Mouse (Mus musculus) liver, embryonic 12.5 days (tissue): ENCODE data around the gene Col18a1. TPM values are rescaled to one million over a fixed set of nuclear protein-coding genes. Genes with fewer than 3 reads are reported as not detected.

Source experiments
- ATAC-seq: fragments of 200-750 bp; cut with Nextera tagmentation; 2 replicates; pipeline ENCODE4 v1.8.0; 2017; ENCODE audit warnings: moderate number of reproducible peaks, mild to moderate bottlenecking, moderate library complexity
- H3K27ac ChIP-seq: fragments of 300-500 bp; sonication (generic); 2 replicates; pipeline ENCODE4 v1.5.1; 2016; ENCODE audit warnings: mild to moderate bottlenecking
- H3K27me3 ChIP-seq: fragments of 300-500 bp; sonication (generic); replicated peaks from 2 replicates; pipeline ENCODE4 v1.6.1; 2016; ENCODE audit warnings: mild to moderate bottlenecking, moderate library complexity
- H3K36me3 ChIP-seq: fragments of 300-500 bp; sonication (generic); 2 replicates; pipeline ENCODE4 v1.6.1; 2016; ENCODE audit warnings: mild to moderate bottlenecking, moderate library complexity
- H3K4me1 ChIP-seq: fragments of 300-500 bp; sonication (generic); 2 replicates; pipeline ENCODE4 v1.6.1; 2016
- H3K4me2 ChIP-seq: fragments of 300-500 bp; sonication (generic); 2 replicates; pipeline ENCODE4 v1.6.1; 2016; ENCODE audit warnings: mild to moderate bottlenecking, moderate library complexity
- H3K4me3 ChIP-seq: fragments of 300-500 bp; sonication (generic); 2 replicates; pipeline ENCODE4 v1.5.1; 2016; ENCODE audit warnings: mild to moderate bottlenecking, moderate library complexity
- H3K9ac ChIP-seq: fragments of 300-500 bp; sonication (generic); 2 replicates; pipeline ENCODE4 v1.6.1; 2016; ENCODE audit warnings: mild to moderate bottlenecking, moderate library complexity
- H3K9me3 ChIP-seq: fragments of 300-500 bp; sonication (generic); replicated peaks from 2 replicates; pipeline ENCODE4 v1.6.1; 2016; ENCODE audit warnings: mild to moderate bottlenecking, moderate library complexity
- whole genome bisulfite sequencing: fragments of 180-500 bp; shearing (Covaris S2); methylation state at CpG from one replicate; pipeline ENCODE4 v1.1.7; 2016; ENCODE audit not compliant: insufficient replicate concordance; 5-methylcytosine and 5-hydroxymethylcytosine counted together
- polyA plus RNA-seq: library from polyadenylated mRNA; unstranded; fragments of >200 nt; fragmentation: Nextera tagmentation; extraction: Ambion mirVana; gene quantifications from 2 replicates; pipeline ENCODE4 v1.2.1, GENCODE M21; 2016

Col18a1 gene
- polyA plus RNA-seq, 1 experiment from 2014 or later: 38.3 TPM

DNA sequence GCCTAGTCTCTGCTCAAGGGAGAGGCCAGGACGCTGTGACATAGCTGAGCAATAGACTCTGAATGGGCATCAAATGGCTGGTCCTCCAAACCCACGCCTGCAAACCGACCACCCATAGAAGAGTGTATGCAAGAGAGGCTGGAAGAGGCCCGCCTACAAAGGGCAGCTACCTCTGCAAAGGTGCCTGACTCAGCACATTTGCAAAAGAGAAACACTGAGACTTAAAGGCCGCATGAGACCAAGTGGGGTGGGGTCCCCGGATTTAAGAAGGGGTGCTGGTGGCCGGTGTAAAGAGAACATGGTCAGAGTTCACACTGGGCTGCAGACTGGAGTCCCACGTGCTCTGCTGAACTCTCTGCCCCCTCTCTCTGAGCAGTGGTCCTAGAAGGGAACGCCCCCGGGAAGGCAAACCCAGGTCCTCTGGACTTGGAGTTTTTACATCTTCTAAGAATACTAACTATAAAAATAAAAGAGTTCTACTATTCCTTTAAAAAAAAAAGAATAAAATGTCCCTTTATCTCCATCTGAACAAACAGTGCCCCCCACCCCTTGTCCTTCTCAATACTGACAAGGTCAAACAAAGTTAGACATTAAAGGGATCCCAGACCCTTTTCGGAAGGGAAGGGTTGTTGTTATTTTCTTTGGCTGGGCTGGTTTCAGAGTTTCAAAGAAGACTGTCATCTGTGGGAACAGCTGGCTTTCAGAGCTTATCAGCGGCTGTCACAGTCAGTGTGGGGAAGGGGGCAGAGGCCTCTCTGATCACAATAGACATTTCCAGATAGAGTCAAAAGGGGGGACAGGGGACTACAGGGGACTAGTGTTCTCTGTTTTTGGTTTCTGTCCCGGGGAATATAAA, 32.2 kb downstream of the Col18a1 start:
- Histone ChIP-seq H3K4me3 (peak overlapping the region; percentile 20; the same call in 1 of the 2 replicates), H3K9me3 (no peaks in the 10 kb centered on the region), H3K9ac (peak overlapping the region; percentile 58), H3K36me3 (no peaks in the 10 kb centered on the region), H3K4me1 (peaks cover 74% of the 10 kb centered on the region), H3K4me2 (peak overlapping the region; percentile 63), H3K27me3 (no peaks in the 10 kb centered on the region), H3K27ac (peak overlapping the region; percentile 94)
- peak; percentile 86 for ATAC-seq
- WGBS: 28% methylated on average over 13 of the region's 13 CpGs

DNA sequence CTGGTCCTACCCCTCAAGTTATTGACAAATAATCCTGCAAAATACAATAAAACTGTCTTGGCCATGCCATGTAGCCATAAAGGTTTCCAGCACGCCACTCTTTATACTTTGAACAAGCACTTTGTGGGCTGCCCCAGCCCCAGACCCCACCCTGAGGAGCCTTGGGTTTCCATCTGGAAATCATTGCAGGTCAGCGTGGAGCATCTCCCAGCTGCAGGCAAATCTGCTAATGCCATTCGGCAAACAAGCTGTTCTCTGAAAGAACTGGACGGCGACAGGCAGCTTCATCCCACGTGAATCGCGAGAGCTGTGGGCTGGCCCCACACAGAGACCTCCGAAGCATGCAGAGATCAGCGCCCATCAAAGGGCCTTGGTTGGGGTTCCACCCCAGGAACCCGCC, 34.2 kb downstream of the Col18a1 start:
- H3K27me3 ChIP-seq: no peaks in the 10 kb centered on the region
- H3K4me2 ChIP-seq: no peak overlapping the region
- H3K9me3 ChIP-seq: no peaks in the 10 kb centered on the region
- H3K36me3 ChIP-seq: no peaks in the 10 kb centered on the region
- 0 out of 2 replicates have a peak overlapping the region, but pooled peaks have one; percentile 36 for H3K9ac ChIP-seq
- peak overlapping the region; percentile 94; the same call in 1 of the 2 replicates for H3K27ac ChIP-seq
- H3K4me3 ChIP-seq: no peak overlapping the region
- 72% methylated on average over 11 of the region's 11 CpGs for WGBS
- H3K4me1 ChIP-seq: peaks cover 72% of the 10 kb centered on the region
- no peak for ATAC-seq

DNA sequence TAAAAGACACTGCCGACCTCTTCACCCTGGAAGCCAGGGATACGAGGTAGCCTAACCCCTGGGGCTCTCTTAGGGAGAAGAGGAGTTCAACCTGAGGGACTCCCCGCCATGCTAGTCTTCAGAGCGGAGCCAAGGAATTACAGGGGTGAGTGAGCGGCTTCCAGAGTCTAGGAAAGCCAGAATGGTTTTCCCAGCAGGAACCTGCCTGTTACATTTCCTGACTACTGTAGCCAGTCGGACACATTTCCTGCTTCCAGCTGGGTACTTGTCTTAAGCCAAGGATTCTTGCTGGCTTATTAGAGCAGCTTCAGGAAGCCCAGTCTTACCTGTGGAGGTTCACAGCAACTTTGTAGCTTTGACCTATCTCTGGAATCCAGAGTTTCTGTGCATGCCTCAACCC, 34.8 kb downstream of the Col18a1 start:
- Histone ChIP-seq H3K27me3 (no peaks in the 10 kb centered on the region), H3K9me3 (no peaks in the 10 kb centered on the region), H3K9ac (no peak overlapping the region), H3K4me1 (peaks cover 71% of the 10 kb centered on the region), H3K4me2 (no peak overlapping the region), H3K36me3 (no peaks in the 10 kb centered on the region), H3K4me3 (no peak overlapping the region), H3K27ac (peak overlapping the region; percentile 94; the same call in 1 of the 2 replicates)
- no peak for ATAC-seq
- WGBS: 74% methylated on average over 6 of the region's 6 CpGs

DNA sequence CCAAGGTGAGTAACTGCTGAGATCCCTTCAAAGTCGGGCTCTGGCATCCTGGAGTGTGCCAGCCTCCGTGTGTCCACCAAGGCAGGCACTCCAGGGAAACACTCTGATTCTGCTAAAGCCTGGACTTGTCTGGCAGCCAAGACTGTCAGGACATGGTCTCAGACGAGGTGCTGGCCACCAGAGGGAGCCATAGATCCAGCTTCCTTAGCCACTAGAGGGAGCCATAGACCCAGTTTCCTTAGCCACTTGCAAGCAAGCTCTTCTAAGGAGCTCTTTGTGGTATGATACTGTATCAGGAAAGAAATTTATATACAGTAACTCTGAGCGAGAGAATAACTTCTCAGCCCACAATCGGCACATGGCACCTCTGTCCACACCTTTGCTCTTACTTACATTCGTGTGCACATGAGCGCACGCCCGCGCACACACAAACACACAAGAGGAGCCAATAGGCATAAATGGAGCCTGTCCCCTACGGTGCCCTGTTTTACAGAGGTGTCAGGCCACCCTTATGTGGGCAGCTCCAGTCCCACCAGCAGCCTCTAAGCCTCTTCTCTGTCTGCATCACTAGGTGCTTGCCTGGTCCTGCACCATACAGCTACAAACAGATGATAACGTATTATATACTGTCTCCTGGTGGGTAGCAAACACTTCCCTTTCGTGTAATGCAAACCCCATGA, 35.6 kb downstream of the Col18a1 start:
- peak overlapping the region; percentile 15; the same call in 1 of the 2 replicates for H3K27ac ChIP-seq

GRCm38 (mm10) chr10:77129637-77130410, 36.5 kb downstream of the Col18a1 start:
- H3K4me1 ChIP-seq: peaks cover 62% of the 10 kb centered on the region
- no peak overlapping the region for H3K4me3 ChIP-seq
- no peaks in the 10 kb centered on the region for H3K9me3 ChIP-seq
- ATAC-seq: no peak
- no peak overlapping the region for H3K27ac ChIP-seq
- H3K4me2 ChIP-seq: no peak overlapping the region
- 82% methylated on average over 6 of the region's 6 CpGs for WGBS
- H3K36me3 ChIP-seq: no peaks in the 10 kb centered on the region
- no peaks in the 10 kb centered on the region for H3K27me3 ChIP-seq
- no peak overlapping the region for H3K9ac ChIP-seq

More for the DNA sequence above, 35.6 kb downstream of the Col18a1 start:
- H3K27me3 ChIP-seq: no peaks in the 10 kb centered on the region
- WGBS: 46% methylated on average over 13 of the region's 13 CpGs
- peaks cover 70% of the 10 kb centered on the region for H3K4me1 ChIP-seq
- H3K36me3 ChIP-seq: no peaks in the 10 kb centered on the region
- ATAC-seq: peak; percentile 21; the same call in 1 of the 2 replicates
- H3K9me3 ChIP-seq: no peaks in the 10 kb centered on the region
- 0 out of 2 replicates have a peak overlapping the region, but pooled peaks have one; percentile 12 for H3K9ac ChIP-seq
- H3K4me2 ChIP-seq: no peak overlapping the region
- no peak overlapping the region for H3K4me3 ChIP-seq

DNA sequence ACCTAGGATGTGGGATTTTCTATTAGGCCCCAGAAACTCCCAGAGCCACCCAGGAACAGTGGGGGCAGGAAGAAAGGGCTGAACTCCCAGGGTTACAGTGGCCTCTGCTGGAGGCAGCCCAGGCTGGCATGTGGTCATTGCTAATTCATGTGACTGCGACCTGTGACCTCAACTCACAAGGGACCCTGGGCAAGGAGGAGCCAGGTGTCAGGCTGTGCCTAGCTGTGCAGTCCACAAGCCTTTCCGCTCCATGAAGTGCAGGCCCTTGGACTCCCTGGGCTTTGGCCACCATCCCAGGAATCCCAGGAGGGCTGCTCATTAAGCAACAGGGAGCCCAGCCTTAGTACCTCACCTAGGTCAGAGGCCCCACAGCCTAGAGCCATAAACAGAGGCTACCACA, 38.4 kb downstream of the Col18a1 start:
- Histone ChIP-seq H3K4me1 (peaks cover 48% of the 10 kb centered on the region), H3K27ac (no peak overlapping the region)
- 46% methylated on average over 2 of the region's 2 CpGs for WGBS

DNA sequence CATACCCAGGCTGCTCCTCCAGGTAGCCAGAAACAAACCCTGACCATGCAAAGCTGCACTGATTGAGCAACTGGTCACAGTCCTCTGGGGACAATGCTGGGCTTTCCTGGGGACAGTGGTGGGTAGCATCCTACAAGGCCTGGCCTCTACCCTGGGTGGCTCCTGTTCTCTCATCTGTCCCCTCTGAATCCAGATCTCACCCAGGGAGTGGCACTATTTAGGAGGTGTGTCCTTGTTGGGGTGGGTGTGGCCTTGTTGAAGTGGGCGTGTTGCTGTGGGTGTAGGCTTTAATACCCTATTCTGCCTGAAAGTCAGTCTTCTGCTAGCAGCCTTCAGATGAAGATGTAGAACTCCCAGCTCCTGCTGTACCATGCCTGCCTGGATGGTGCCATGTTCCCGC, 39.8 kb downstream of the Col18a1 start:
- H3K4me1 ChIP-seq: peaks cover 35% of the 10 kb centered on the region
- H3K4me3 ChIP-seq: no peak overlapping the region
- WGBS: 57% methylated on average over 2 of the region's 2 CpGs
- no peak overlapping the region for H3K9ac ChIP-seq
- H3K27ac ChIP-seq: no peak overlapping the region
- H3K9me3 ChIP-seq: no peaks in the 10 kb centered on the region
- H3K36me3 ChIP-seq: no peaks in the 10 kb centered on the region
- ATAC-seq: peak; percentile 48
- H3K4me2 ChIP-seq: no peak overlapping the region
- no peaks in the 10 kb centered on the region for H3K27me3 ChIP-seq

More for the DNA sequence above, 38.4 kb downstream of the Col18a1 start:
- Histone ChIP-seq H3K4me3 (no peak overlapping the region), H3K9ac (no peak overlapping the region), H3K27me3 (no peaks in the 10 kb centered on the region), H3K4me2 (no peak overlapping the region), H3K9me3 (no peaks in the 10 kb centered on the region), H3K36me3 (no peaks in the 10 kb centered on the region)
- ATAC-seq: no peak

DNA sequence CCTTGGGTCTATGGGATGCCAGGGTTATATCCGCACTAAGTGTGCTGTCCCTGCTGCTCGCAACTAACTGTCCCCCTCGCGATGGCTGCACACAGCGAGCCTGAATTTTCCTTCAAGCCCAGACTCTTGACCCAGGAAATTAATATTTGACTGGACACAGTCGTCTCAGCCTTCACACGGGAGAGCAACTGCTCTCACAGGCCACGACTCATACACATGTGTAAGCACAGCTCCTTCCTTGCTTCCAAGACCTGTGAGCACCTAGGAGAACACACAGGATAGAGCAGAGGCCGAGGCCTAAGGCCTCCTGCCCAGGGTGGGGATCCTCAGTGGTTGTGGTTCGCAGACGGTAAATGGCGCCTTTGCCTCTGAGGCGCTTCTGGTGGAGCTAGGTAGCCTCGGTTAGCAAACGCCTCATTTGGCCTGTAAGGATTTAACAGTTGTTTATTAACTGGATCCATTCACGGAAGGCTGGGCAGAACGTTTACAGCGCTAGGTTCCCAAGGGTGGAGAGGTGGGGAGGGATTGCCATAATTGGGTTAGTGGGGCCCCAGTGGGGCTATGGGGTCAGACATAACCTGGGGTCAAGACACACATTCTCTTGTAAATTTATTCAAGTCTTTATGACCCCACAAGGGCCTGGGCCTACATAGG, 41.1 kb downstream of the Col18a1 start:
- Histone ChIP-seq H3K9me3 (no peaks in the 10 kb centered on the region), H3K36me3 (no peaks in the 10 kb centered on the region), H3K4me1 (peaks cover 25% of the 10 kb centered on the region), H3K4me3 (no peak overlapping the region), H3K27ac (no peak overlapping the region), H3K9ac (no peak overlapping the region), H3K4me2 (no peak overlapping the region), H3K27me3 (no peaks in the 10 kb centered on the region)
- 82% methylated on average over 18 of the region's 18 CpGs for WGBS
- ATAC-seq: no peak

DNA sequence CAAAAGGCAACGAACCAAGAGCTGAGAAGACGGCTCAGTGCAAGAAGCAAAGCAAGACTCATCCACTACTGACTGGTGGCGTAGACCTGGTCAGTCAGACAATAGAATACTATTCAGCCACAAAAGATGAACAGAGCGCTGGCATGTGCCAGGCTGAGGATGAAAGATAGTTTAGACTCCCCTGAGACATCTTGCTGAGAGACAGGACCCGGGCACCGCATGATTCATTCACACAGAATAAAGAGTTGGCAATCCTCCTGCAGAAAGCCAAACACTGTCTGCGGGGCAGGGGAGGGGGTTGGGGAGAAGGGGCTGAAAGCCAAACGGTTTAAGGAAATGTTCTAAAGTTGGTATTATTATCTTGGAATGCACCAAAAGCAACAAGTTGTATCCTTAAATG, 42.4 kb downstream of the Col18a1 start:
- H3K36me3 ChIP-seq: no peaks in the 10 kb centered on the region
- no peak overlapping the region for H3K4me2 ChIP-seq
- whole genome bisulfite sequencing: 82% methylated on average over 8 of the region's 8 CpGs
- H3K4me1 ChIP-seq: peaks cover 25% of the 10 kb centered on the region
- no peak overlapping the region for H3K9ac ChIP-seq
- no peak overlapping the region for H3K4me3 ChIP-seq
- no peaks in the 10 kb centered on the region for H3K27me3 ChIP-seq
- no peak overlapping the region for H3K27ac ChIP-seq
- H3K9me3 ChIP-seq: no peaks in the 10 kb centered on the region
- ATAC-seq: no peak

GRCm38 (mm10) chr10:77121287-77122022, 44.9 kb downstream of the Col18a1 start:
- H3K27me3 ChIP-seq: no peaks in the 10 kb centered on the region
- H3K4me1 ChIP-seq: peaks cover 22% of the 10 kb centered on the region
- no peak overlapping the region for H3K4me3 ChIP-seq
- H3K27ac ChIP-seq: no peak overlapping the region
- H3K36me3 ChIP-seq: no peaks in the 10 kb centered on the region
- ATAC-seq: no peak
- H3K9ac ChIP-seq: no peak overlapping the region
- H3K9me3 ChIP-seq: no peaks in the 10 kb centered on the region
- 72% methylated on average over 8 of the region's 8 CpGs for WGBS
- H3K4me2 ChIP-seq: no peak overlapping the region

DNA sequence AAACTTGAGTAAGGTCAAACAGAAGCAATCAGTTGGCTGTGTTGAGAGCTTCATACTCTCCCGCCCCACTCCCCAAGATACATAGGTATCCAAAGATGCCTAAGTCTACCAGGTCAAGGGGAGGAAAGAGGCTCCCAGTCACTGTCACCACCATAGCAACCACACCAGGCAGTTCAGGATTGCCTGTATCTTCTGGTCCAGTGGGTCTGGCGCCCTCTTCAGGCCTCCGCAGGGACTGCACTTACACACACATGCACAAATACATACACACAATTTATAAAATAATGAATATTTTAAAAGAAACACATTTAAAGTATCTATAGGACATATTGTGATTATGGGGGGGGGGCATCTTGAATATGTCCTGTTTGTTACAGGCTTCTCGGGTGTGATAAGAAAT, 45.8 kb downstream of the Col18a1 start:
- ATAC-seq: no peak
- no peaks in the 10 kb centered on the region for H3K9me3 ChIP-seq
- no peak overlapping the region for H3K4me3 ChIP-seq
- H3K27ac ChIP-seq: no peak overlapping the region
- H3K4me1 ChIP-seq: peaks cover 15% of the 10 kb centered on the region; the same call in 1 of the 2 replicates
- no peaks in the 10 kb centered on the region for H3K36me3 ChIP-seq
- 69% methylated on average over 4 of the region's 4 CpGs for WGBS
- H3K4me2 ChIP-seq: no peak overlapping the region
- no peaks in the 10 kb centered on the region for H3K27me3 ChIP-seq
- H3K9ac ChIP-seq: no peak overlapping the region
